Mouse (Mus musculus): ENCODE results near the gene Kansl3. TPM values are rescaled to one million over a fixed set of nuclear protein-coding genes. Genes with fewer than 3 reads are reported as not detected.

Gene Kansl3
- total RNA-seq (2021) = 10 to 100 TPM; 59.4 to 65.3 TPM
- long read RNA-seq, experiment 1, transcript Kansl3-209 (22 exons, 2,907 nt) = major isoform, 5 of 38 reads
- long read RNA-seq, experiment 1, partial matches to known transcripts = 16 of 38 reads
- long read RNA-seq, experiment 1, other reads (novel, unspliced or antisense) = 13 of 38 reads
- long read RNA-seq, experiment 2, partial matches to known transcripts = 11 of 30 reads
- long read RNA-seq, experiment 2, other reads (novel, unspliced or antisense) = 15 of 30 reads

- intact Hi-C loops (cut with DNase I) = no loop called here
- peak; percentile 76 to 90 for DNase-seq (ENCODE audit: low spot score in 2 of 2)
These were observed at the start of gene Kansl3 for GRCm38 (mm10) chr1:36368969-36369645. TSS of gene Kansl3 (minus strand) at chr1:36369181.

- intact Hi-C loops (cut with DNase I) = no loop called here
- DNase-seq (ENCODE audit: low spot score in 2 of 2) = no peak
These were observed 35.5 kb upstream of the Kansl3 start for GRCm38 (mm10) chr1:36404531-36404930.

GRCm38 (mm10) chr1:36401509-36401908 is 32.5 kb upstream of the Kansl3 start:
- intact Hi-C loops (cut with DNase I) = no loop called here
- DNase-seq (ENCODE audit: low spot score in 2 of 2) = peak; percentile 22 to 77

- no peak for DNase-seq (ENCODE audit: low spot score in 2 of 2)
- intact Hi-C loops (cut with DNase I) = no loop called here
These were observed 28.1 kb upstream of the Kansl3 start for GRCm38 (mm10) chr1:36397041-36397440.

- intact Hi-C loops (cut with DNase I) = no loop called here
- DNase-seq (ENCODE audit: low spot score in 2 of 2) = peak in 1 of 2 experiments; percentile 17
These were observed 10.6 kb upstream of the Kansl3 start for GRCm38 (mm10) chr1:36379582-36379981.

- intact Hi-C loops (cut with DNase I) = no loop called here
- DNase-seq (ENCODE audit: low spot score in 2 of 2) = no peak
These were observed 9.9 kb upstream of the Kansl3 start for GRCm38 (mm10) chr1:36378880-36379279.

GRCm38 (mm10) chr1:36371934-36372845 is 3.2 kb upstream of the Kansl3 start, which contains the start of gene Fer1l5:
TSS of gene Fer1l5 (plus strand) at chr1:36372291.
- intact Hi-C loops (cut with DNase I) = no loop called here
- DNase-seq (ENCODE audit: low spot score in 2 of 2) = no peak

GRCm38 (mm10) chr1:36370918-36371317 is 1.9 kb upstream of the Kansl3 start:
- intact Hi-C loops (cut with DNase I) = no loop called here
- DNase-seq (ENCODE audit: low spot score in 2 of 2) = no peak

- intact Hi-C loops (cut with DNase I) = no loop called here
- peak in 1 of 2 experiments; percentile 19 for DNase-seq (ENCODE audit: low spot score in 2 of 2)
These were observed 641 bp downstream of the Kansl3 start for GRCm38 (mm10) chr1:36368112-36368968.

- intact Hi-C loops (cut with DNase I) = loop anchor here (2.0 kb wide), 1 partner anchor 103 kb away; the partner anchor contains the start of gene Cnnm4
- DNase-seq (ENCODE audit: low spot score in 2 of 2) = no peak
These were observed 1.3 kb downstream of the Kansl3 start for GRCm38 (mm10) chr1:36367698-36368097.

- DNase-seq (ENCODE audit: low spot score in 2 of 2) = no peak
- intact Hi-C loops (cut with DNase I) = no loop called here
These were observed 11.9 kb downstream of the Kansl3 start for GRCm38 (mm10) chr1:36356955-36357695.

- peak in 1 of 2 experiments; percentile 37 for DNase-seq (ENCODE audit: low spot score in 2 of 2)
- intact Hi-C loops (cut with DNase I) = no loop called here
These were observed 16.6 kb downstream of the Kansl3 start for GRCm38 (mm10) chr1:36352351-36352750.

GRCm38 (mm10) chr1:36342547-36342946 is 26.4 kb downstream of the Kansl3 start:
- intact Hi-C loops (cut with DNase I) = no loop called here
- DNase-seq (ENCODE audit: low spot score in 2 of 2) = no peak

- no peak for DNase-seq (ENCODE audit: low spot score in 2 of 2)
- intact Hi-C loops (cut with DNase I) = no loop called here
These were observed 35.8 kb downstream of the Kansl3 start for GRCm38 (mm10) chr1:36332955-36333887.

- intact Hi-C loops (cut with DNase I) = no loop called here
- DNase-seq (ENCODE audit: low spot score in 2 of 2) = no peak
These were observed 37.2 kb downstream of the Kansl3 start for GRCm38 (mm10) chr1:36331743-36332142.

GRCm38 (mm10) chr1:36326815-36327214 is 42.2 kb downstream of the Kansl3 start:
- intact Hi-C loops (cut with DNase I) = no loop called here
- no peak for DNase-seq (ENCODE audit: low spot score in 2 of 2)

- DNase-seq (ENCODE audit: low spot score in 2 of 2) = no peak
- intact Hi-C loops (cut with DNase I) = no loop called here
These were observed 43.1 kb downstream of the Kansl3 start for GRCm38 (mm10) chr1:36325900-36326321.
